Mouse (Mus musculus): ENCODE results near the gene Dscaml1. TPM values are rescaled to one million over a fixed set of nuclear protein-coding genes. Genes with fewer than 3 reads are reported as not detected.

Dscaml1 gene
- polyA plus RNA-seq, 1 experiment from 2014 or later = 0.27 TPM

GRCm38 (mm10) chr9:45465396-45466019 lies 39.1 kb downstream of the Dscaml1 start:
- no peak overlapping the region for H3K9ac ChIP-seq
- H3K27ac ChIP-seq = no peak overlapping the region; the same call in 1 of the 2 replicates
- 0 out of 2 replicates have a peak, but pooled peaks cover 3% of the 10 kb centered on the region for H3K4me1 ChIP-seq
- ATAC-seq (ENCODE audit: borderline replicate concordance, extremely low read depth, low FRiP score, low TSS enrichment) = no peak
- no peaks in the 10 kb centered on the region for H3K36me3 ChIP-seq
- 42% methylated on average over 6 of the region's 6 CpGs for WGBS
- no peak overlapping the region for H3K4me2 ChIP-seq
- H3K9me3 ChIP-seq = no peaks in the 10 kb centered on the region
- no peak overlapping the region for H3K4me3 ChIP-seq
- H3K27me3 ChIP-seq = no peaks in the 10 kb centered on the region

GRCm38 (mm10) chr9:45468235-45468634 lies 41.8 kb downstream of the Dscaml1 start:
- no peak for ATAC-seq (ENCODE audit: borderline replicate concordance, extremely low read depth, low FRiP score, low TSS enrichment)
- WGBS = 78% methylated on average over 10 of the region's 10 CpGs
- Histone ChIP-seq H3K4me3 (no peak overlapping the region), H3K9me3 (no peaks in the 10 kb centered on the region), H3K9ac (no peak overlapping the region), H3K4me1 (0 out of 2 replicates have a peak, but pooled peaks cover 3% of the 10 kb centered on the region), H3K27ac (no peak overlapping the region), H3K27me3 (no peaks in the 10 kb centered on the region), H3K4me2 (no peak overlapping the region), H3K36me3 (no peaks in the 10 kb centered on the region)

GRCm38 (mm10) chr9:45470746-45471471 lies 44.5 kb downstream of the Dscaml1 start:
- H3K27me3 ChIP-seq = no peaks in the 10 kb centered on the region
- H3K27ac ChIP-seq = no peak overlapping the region
- no peak for ATAC-seq (ENCODE audit: borderline replicate concordance, extremely low read depth, low FRiP score, low TSS enrichment)
- H3K4me3 ChIP-seq = no peak overlapping the region
- H3K4me1 ChIP-seq = no peaks in the 10 kb centered on the region
- no peak overlapping the region for H3K9ac ChIP-seq
- 72% methylated on average over 10 of the region's 10 CpGs for WGBS
- no peak overlapping the region for H3K4me2 ChIP-seq
- no peaks in the 10 kb centered on the region for H3K9me3 ChIP-seq
- H3K36me3 ChIP-seq = no peaks in the 10 kb centered on the region

- ATAC-seq (ENCODE audit: borderline replicate concordance, extremely low read depth, low FRiP score, low TSS enrichment) = no peak
- Histone ChIP-seq H3K9ac (no peak overlapping the region), H3K4me2 (no peak overlapping the region), H3K4me1 (no peaks in the 10 kb centered on the region), H3K27me3 (no peaks in the 10 kb centered on the region), H3K4me3 (no peak overlapping the region), H3K9me3 (no peaks in the 10 kb centered on the region), H3K27ac (no peak overlapping the region), H3K36me3 (no peaks in the 10 kb centered on the region)
- WGBS = 30% methylated on average over 9 of the region's 9 CpGs
Observed at GRCm38 (mm10) chr9:45471691-45472090, 45.3 kb downstream of the Dscaml1 start.

- Histone ChIP-seq H3K4me3 (no peak overlapping the region), H3K4me1 (no peaks in the 10 kb centered on the region), H3K27me3 (no peaks in the 10 kb centered on the region), H3K9me3 (no peaks in the 10 kb centered on the region), H3K4me2 (no peak overlapping the region), H3K36me3 (no peaks in the 10 kb centered on the region), H3K9ac (no peak overlapping the region), H3K27ac (no peak overlapping the region)
- ATAC-seq (ENCODE audit: borderline replicate concordance, extremely low read depth, low FRiP score, low TSS enrichment) = no peak
Observed at GRCm38 (mm10) chr9:45474874-45475273, 48.4 kb downstream of the Dscaml1 start.

- H3K4me1 ChIP-seq = no peaks in the 10 kb centered on the region
- WGBS = 85% methylated on average over 9 of the region's 9 CpGs
- H3K27ac ChIP-seq = no peak overlapping the region
- H3K36me3 ChIP-seq = no peaks in the 10 kb centered on the region
- H3K4me2 ChIP-seq = no peak overlapping the region
- H3K9ac ChIP-seq = no peak overlapping the region
- H3K9me3 ChIP-seq = no peaks in the 10 kb centered on the region
- no peak overlapping the region for H3K4me3 ChIP-seq
- ATAC-seq (ENCODE audit: borderline replicate concordance, extremely low read depth, low FRiP score, low TSS enrichment) = no peak
- no peaks in the 10 kb centered on the region for H3K27me3 ChIP-seq
Observed at GRCm38 (mm10) chr9:45480936-45481335, 54.5 kb downstream of the Dscaml1 start.

- 72% methylated on average over 4 of the region's 4 CpGs for WGBS
- no peaks in the 10 kb centered on the region for H3K9me3 ChIP-seq
Observed at GRCm38 (mm10) chr9:45486665-45487074, 60.2 kb downstream of the Dscaml1 start.

GRCm38 (mm10) chr9:45487179-45487801 lies 60.9 kb downstream of the Dscaml1 start:
- ATAC-seq (ENCODE audit: borderline replicate concordance, extremely low read depth, low FRiP score, low TSS enrichment) = no peak
- H3K4me1 ChIP-seq = no peaks in the 10 kb centered on the region
- H3K9me3 ChIP-seq = no peaks in the 10 kb centered on the region
- no peak overlapping the region for H3K4me3 ChIP-seq
- H3K27ac ChIP-seq = no peak overlapping the region
- no peaks in the 10 kb centered on the region for H3K36me3 ChIP-seq
- H3K4me2 ChIP-seq = no peak overlapping the region
- no peak overlapping the region for H3K9ac ChIP-seq
- H3K27me3 ChIP-seq = no peaks in the 10 kb centered on the region
- WGBS = 73% methylated on average over 12 of the region's 12 CpGs

More at GRCm38 (mm10) chr9:45486665-45487074, 60.2 kb downstream of the Dscaml1 start:
- H3K4me3 ChIP-seq = no peak overlapping the region
- H3K36me3 ChIP-seq = no peaks in the 10 kb centered on the region
- no peak overlapping the region for H3K9ac ChIP-seq
- no peak overlapping the region for H3K4me2 ChIP-seq
- ATAC-seq (ENCODE audit: borderline replicate concordance, extremely low read depth, low FRiP score, low TSS enrichment) = no peak
- no peaks in the 10 kb centered on the region for H3K27me3 ChIP-seq
- H3K27ac ChIP-seq = no peak overlapping the region
- no peaks in the 10 kb centered on the region for H3K4me1 ChIP-seq

- 81% methylated on average over 2 of the region's 2 CpGs for WGBS
- Histone ChIP-seq H3K9ac (no peak overlapping the region), H3K36me3 (no peaks in the 10 kb centered on the region), H3K4me3 (no peak overlapping the region), H3K9me3 (no peaks in the 10 kb centered on the region), H3K4me1 (no peaks in the 10 kb centered on the region), H3K4me2 (no peak overlapping the region), H3K27ac (no peak overlapping the region), H3K27me3 (no peaks in the 10 kb centered on the region)
- no peak for ATAC-seq (ENCODE audit: borderline replicate concordance, extremely low read depth, low FRiP score, low TSS enrichment)
Observed at GRCm38 (mm10) chr9:45490899-45491298, 64.5 kb downstream of the Dscaml1 start.

GRCm38 (mm10) chr9:45494889-45495288 lies 68.5 kb downstream of the Dscaml1 start:
- no peak overlapping the region for H3K4me2 ChIP-seq
- no peaks in the 10 kb centered on the region for H3K36me3 ChIP-seq
- H3K9me3 ChIP-seq = no peaks in the 10 kb centered on the region
- H3K27me3 ChIP-seq = no peaks in the 10 kb centered on the region
- H3K4me3 ChIP-seq = no peak overlapping the region
- ATAC-seq (ENCODE audit: borderline replicate concordance, extremely low read depth, low FRiP score, low TSS enrichment) = no peak
- no peak overlapping the region for H3K9ac ChIP-seq
- H3K27ac ChIP-seq = no peak overlapping the region
- 83% methylated on average over 3 of the region's 3 CpGs for WGBS
- H3K4me1 ChIP-seq = no peaks in the 10 kb centered on the region

- no peaks in the 10 kb centered on the region for H3K36me3 ChIP-seq
- no peaks in the 10 kb centered on the region for H3K4me1 ChIP-seq
- no peak overlapping the region for H3K27ac ChIP-seq
- 84% methylated on average over 3 of the region's 3 CpGs for WGBS
- no peaks in the 10 kb centered on the region for H3K27me3 ChIP-seq
- H3K9me3 ChIP-seq = no peaks in the 10 kb centered on the region
- no peak overlapping the region for H3K4me2 ChIP-seq
- no peak overlapping the region for H3K4me3 ChIP-seq
- ATAC-seq (ENCODE audit: borderline replicate concordance, extremely low read depth, low FRiP score, low TSS enrichment) = no peak
- no peak overlapping the region for H3K9ac ChIP-seq
Observed at GRCm38 (mm10) chr9:45496340-45496739, 69.9 kb downstream of the Dscaml1 start.

GRCm38 (mm10) chr9:45496944-45497343 lies 70.5 kb downstream of the Dscaml1 start:
- Histone ChIP-seq H3K27me3 (no peaks in the 10 kb centered on the region), H3K4me2 (no peak overlapping the region), H3K27ac (no peak overlapping the region), H3K9ac (no peak overlapping the region), H3K4me3 (no peak overlapping the region), H3K9me3 (no peaks in the 10 kb centered on the region), H3K36me3 (no peaks in the 10 kb centered on the region), H3K4me1 (no peaks in the 10 kb centered on the region)
- no peak for ATAC-seq (ENCODE audit: borderline replicate concordance, extremely low read depth, low FRiP score, low TSS enrichment)
- WGBS = 40% methylated on average over 1 of the region's 1 CpGs

Data from lung, embryonic 15.5 days (tissue).